Mouse (Mus musculus) frontal cortex, postnatal 14 days (tissue): Measurements from ENCODE around the gene Gm20489.
A peak's percentile ranks its signal among the peaks of the same experiment; 100 is the strongest.

Experiments used
- DNase-seq, 2 experiments: peaks; one replicate each; pipeline ENCODE4 v3.0.0; 2022; ENCODE audit warnings: low spot score in 2 of 2

Gene Gm20489

DNA sequence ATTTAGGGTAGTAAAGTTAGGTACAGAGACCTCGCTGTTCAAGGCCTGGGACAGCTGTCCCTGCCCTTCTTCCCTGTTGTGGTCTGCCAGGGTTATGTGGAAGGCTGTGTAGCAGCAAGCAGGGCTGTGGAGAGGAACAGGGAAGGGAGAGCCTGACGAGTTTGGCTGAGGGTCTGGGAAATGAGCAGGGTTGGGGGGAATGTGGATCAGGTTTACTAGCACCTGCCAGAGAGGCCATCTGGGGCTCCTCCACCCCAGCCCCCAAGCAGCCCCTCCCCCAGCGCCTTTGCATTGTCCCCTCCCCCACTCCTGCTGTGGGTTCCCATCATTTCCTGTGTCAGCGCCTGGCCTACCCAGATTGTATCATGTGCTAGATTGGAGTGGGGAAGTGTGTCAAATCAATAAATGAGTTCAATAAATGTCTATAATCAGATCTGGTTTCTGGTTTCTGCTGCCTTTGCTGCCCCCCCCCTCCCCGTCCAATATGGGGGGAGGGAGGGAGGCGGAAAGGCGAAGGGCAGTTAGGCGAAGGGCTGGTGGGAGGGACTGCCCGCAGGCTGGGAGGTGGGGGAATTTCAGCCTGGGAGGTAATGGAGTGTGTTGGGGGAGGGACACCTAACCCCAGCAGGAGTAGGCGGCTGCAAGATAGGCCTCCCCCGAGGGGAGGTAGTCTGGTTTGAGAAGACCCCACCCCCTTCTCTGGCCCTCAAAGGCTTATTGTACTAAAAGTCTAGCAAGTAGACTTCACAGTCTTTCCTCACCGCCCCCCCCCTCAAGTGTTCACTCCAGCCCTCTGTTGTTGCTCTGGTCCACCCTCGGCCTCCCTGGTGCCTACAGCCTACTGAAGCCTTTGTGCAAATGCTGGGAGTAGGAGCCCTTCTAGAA, 8.1 kb downstream of the Gm20489 start:
- DNase-seq, result no peak

DNA sequence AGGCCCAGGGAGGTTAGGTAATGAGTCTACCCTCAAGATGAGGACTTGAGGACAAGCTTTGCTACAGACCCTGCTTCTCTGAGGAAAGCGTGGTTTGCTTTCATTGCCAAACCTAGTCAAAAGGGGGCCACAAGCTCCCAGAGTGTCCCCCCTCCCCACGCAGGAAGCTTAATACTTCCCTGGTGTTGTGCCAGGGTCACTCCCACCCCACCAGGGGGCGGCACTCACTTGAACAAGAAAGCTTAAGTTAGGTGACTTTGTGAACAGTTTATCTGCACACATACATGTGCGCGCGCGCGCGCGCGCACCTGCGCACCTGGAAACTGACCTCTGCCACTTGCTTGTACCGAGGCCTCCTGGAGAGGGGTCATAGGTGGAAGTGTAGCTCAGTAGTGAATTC, 12.2 kb downstream of the Gm20489 start:
- DNase-seq, result no peak

DNA sequence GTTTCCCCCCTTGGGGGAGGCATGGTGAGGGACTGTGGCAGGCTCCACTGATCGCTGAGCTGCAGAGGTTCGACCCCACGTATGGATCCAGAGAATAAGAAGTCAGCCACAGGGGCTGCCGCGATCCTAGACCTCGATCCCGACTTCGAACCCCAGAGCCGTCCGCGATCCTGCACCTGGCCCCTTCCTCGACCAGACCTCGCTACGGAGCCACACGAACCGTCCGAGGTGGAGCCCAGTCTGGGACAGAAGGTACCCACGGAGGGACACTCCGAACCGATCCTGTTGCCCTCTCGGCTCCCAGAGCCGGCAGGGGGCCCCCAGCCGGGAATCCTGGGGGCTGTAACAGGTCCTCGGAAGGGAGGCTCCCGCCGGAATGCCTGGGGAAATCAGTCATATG, 14.1 kb downstream of the Gm20489 start:
- DNase-seq, result no peak

DNA sequence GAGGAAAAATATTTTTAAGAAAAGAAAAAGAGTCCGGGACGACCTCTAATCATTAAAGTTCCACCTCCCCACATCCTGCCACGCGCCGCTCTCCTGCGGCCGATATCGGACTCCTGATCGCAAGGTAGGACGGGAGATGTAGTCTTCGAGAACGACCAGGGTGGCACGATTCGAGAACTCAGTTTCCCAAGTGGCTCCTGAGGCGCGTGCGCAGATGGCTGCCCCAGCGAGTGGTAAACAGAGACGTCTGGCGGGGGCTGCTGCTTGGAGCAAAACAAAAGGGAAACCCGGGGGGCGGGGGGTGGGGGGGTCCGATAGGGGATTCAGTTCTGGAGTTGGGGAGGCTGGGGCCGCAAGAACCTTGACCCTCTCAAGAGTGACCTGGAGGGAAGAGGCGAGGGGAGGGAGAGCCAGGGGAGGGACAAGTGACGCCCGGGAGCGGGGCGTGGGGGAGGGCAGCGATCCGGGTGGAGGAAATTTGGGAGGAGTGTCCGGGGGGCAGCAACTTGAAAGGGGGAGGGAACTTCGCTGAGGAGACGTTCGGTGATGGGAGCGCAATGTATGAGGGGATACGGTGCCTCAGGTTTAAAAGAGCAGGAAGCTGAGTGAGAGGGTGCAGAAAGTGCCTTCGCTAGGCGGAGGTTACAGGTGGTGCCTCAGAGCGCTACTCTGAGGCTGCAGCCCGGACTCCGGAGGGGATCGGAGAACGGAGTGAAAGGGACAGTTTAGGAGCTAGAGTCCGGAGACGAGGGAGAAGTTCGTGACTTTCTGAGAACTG, 14.7 kb downstream of the Gm20489 start, which contains the start of gene Foxo4:
Gene Foxo4, plus strand, starts transcription at position 577 of the 778 bp plus-strand sequence.
- peak; percentile 69 to 71 for DNase-seq

DNA sequence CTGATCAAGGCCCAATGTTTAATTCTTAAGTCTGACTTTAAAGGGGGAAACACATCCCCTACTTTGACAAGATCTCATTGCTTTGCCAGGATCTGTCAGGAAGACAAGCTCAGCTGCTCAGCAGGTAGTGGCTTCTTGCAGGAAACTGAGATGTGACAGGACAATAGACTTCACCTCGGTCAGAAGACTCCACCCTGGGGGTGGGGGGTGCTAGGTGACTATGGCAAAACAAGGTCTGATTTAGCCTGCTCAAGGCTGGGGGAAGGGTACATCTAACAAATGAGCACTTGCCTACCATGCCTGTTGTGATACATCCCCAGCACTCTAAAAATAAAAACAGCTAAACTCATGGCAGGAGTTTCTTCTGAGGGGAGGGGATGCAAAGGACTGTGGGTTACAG, 23.8 kb downstream of the Gm20489 start:
- no peak for DNase-seq

DNA sequence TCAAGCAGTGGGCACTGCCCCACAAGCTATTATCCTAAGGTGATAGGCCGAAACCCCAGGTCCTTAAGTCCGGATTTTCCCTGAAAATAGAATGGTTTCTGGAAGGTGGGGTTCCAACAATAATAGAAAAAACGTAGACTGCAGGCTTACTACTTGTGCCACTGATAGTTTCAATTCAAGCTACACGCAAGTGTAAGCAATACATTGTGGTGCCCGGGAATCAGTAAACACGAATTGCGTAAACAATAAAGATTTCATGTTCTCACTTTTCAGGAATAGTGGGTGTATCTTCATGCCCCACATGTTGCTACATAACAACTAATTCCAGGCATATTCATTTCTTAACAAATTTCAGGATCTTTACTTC, 46.0 kb downstream of the Gm20489 start:
- DNase-seq, result no peak

DNA sequence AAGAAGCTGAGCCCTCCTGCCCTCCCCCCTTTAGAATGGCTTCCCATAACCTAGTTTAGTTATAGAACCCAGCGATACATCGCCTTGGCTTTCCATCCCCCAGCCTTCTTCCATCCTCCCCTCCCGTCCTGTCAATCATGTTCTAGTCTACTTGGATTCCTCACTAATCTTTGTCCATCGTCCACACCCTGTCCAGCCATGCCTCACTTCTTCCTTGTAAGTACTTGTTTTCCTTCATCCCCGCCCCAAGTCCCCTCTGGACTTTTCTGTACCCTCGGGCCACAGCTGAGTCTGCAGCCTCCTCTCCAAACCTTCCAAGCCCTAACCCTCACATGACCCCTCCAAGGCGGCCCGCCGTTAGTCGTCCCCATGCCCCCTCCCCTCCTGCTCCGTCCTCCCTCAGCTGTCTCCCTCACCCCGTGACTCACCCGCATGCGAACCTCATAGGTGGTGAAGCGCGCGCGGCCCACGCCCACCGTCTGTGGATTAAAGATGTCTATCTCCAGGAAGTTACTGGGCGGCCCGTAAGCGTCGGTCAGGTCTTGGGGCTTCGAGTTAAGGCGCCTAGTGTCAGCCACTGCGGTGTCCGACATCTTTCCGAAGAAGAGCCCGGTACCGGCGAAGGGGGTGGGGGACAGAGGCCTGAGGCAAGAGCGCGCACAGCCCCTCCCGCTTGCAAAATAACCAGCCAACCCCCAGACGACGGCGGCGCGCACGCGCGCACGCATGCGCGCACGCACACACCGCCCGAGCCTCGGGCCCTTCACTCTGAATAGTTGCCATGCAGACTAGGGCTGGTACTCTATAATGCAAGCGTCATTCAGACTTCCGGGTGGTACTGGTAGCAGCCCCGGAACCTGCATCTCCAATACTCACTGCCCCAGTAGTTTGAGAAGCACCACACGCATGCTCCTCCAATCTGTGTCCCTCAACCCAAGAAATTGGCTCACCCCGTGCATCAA, 46.7 kb downstream of the Gm20489 start, which contains the start of gene Snx12:
Gene Snx12, minus strand, starts transcription at position 730 of the 962 bp plus-strand sequence.
- peak; percentile 85 to 88 for DNase-seq
